Mouse (Mus musculus): ENCODE data around the gene Crat.

- TF ChIP-seq POLR2A (IDR thresholded peaks at IDR 0.05; ENCODE audit: extremely low read depth, insufficient read depth, low read length) = 0 out of 2 replicates have a peak, but pooled peaks have one; percentile 11
- no peak for TF ChIP-seq CTCF (IDR thresholded peaks at IDR 0.05; ENCODE audit: low read depth, low read length)
Measured at GRCm38 (mm10) chr2:30463904-30464330, 48.3 kb upstream of the Crat start.
